Mouse (Mus musculus): ENCODE measurements around the gene Tchhl1.
"Not testable (repeated sequence)": the region's sequence is repeated elsewhere in the genome, so short reads cannot be mapped to it uniquely, and the experiment has no call there.

The Tchhl1 gene

DNA sequence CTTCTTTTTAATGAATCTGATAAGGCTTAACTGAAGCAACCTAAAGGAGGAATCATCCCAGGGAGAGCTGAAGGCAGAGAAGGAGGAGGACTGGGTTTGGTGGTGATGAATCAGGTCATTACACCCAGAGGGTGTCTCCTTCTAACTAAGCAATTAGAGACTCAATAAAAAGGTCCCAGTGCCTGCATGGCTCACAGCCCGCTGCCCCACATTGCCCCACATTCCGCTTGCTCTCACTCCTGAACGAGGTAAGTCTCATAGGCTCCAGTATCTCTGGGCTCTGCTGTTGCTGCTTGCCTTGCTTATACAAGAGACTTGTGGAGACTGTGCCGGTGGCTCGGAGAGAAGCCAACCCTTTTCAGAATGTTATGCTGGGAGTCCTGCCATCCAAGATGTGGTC is at the start of gene Tchhl1:
Gene Tchhl1, plus strand, starts transcription at position 194 of the 400 bp plus-strand sequence.
- DNase-seq (ENCODE audit: low spot score in 2 of 2) = no peak

DNA sequence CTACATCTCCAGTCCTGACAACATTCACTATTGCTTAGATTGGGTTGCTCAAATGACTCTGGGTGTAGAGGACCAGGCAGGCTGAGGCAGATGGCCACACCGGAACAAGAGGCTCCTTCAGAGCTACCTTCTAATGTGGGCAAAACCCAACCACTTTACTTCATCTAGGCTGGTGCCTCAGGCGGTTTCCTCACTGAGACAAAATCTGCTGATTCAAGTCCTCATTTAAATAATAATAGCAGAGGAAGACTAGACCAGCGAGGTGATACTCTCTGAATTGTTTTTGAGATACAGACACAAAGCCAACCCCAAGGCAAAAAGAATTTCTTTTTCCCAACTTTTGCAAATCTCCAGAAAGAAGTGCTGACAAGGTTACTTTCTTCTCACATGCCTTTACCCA is 36.9 kb upstream of the Tchhl1 start:
- no peak for DNase-seq (ENCODE audit: low spot score in 2 of 2)

DNA sequence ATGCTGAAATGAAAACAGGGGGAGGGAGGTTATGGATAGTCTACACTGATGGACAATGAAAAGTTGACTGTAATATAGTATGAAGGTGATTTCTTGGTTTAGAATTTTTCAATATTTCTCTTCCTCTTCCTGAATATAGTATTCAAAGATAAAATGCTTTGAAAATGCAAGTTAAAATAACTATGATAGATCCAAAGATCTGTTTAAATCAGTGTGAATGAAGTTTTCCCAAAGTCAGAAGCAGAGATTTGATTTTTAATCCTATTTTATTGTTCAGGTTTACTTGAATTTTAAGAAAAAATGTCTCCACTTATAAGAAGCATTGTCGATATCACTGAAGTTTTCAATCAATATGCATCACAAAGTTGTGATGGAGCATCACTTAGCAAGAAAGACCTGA is 26.5 kb upstream of the Tchhl1 start, which contains the start of gene Tchh:
Gene Tchh, plus strand, starts transcription at position 301 of the 400 bp plus-strand sequence.
- no peak for DNase-seq (ENCODE audit: low spot score in 2 of 2)

DNA sequence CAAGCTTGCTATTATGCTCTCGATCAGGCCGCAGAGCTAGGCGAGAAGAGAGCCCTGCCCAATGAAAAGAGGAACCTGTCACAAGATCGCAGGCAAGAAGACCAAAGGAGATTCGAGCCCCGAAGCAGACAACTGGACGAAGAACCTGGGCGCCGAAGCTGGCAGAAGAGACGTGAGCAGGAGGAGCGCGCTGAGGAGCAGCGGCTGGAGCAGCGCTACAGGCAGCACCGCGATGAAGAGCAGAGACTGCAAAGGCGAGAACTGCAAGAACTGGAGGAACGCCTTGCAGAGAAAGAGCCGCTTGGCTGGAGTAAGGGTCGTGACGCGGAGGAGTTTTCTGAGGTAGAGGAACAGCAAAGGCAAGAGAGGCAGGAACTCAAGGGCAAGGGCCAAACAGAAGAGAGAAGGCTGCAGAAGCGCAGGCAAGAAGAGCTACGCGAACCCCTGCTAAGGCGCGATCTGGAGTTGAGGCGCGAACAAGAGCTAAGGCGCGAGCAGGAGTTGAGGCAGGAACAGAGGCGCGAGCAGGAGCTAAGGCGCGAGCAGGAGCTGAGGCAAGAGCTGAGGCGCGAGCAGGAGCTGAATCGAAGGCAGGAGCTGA is 25.0 kb upstream of the Tchhl1 start:
- DNase-seq (ENCODE audit: low spot score in 2 of 2) = peak in 1 of 2 experiments; percentile 3

DNA sequence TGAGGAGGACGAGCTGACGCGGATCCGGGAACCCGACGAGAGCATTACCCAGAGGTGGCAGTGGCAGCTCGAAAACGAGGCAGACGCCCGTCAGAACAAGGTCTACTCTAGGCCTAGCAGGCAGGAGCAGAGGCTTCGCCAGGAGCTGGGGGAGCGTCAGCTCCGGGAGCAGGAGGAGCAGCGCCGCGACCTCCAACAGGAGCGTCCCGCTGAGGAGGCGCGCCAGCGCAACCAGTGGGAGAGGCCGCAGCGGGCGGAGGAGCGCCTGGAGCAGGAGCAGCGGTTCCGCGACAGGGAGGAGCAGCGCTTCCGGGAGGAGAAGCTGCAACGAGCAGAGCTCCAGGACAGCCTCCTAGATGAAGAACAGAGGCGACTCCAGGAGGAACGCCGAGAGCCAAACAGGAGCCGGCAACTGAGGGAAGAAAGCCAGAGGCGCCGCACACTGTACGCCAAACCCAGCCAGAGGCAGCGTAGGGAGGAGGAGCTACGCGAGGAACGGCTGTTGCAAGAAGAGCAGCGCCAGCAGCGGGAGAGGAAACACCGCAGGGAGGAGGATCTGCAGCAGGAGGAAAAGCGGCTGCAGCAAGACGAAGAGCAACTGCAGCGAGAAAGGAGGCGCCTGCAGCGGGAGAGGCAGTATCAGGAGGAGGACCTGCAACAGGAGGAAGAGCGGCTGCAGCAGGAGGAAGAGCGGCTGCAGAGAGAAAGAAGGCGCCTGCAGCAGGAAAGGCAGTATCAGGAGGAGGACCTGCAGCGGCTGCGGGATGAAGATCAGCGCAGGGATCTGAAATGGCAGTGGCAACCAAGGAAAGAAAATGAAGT is 24.0 kb upstream of the Tchhl1 start:
- DNase-seq (ENCODE audit: low spot score in 2 of 2) = peak; percentile 60 to 70

DNA sequence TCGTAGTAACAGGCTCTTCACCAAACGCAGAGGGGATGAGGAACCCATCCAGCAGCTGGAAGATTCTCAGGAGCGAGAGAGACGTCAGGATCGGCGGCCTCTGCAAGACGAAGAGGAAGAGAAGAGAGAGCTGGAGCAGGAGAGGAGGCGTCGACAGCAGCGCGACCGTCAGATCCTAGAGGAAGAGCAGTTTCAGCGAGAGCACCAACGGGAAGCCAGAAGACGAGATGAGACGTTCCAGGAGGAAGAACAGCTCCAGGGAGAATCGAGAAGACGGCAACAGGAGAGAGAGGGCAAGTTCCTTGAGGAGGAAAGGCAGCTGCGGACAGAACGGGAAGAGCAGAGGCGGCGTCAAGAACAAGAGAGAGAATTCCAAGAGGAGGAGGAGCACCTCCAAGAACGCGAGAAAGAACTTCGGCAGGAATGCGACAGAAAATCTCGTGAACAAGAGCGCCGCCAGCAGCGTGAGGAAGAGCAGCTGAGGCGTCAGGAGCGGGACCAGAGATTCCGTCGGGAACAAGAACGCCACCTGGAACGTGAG is 23.3 kb upstream of the Tchhl1 start:
- DNase-seq (ENCODE audit: low spot score in 2 of 2) = peak; percentile 2 to 42

DNA sequence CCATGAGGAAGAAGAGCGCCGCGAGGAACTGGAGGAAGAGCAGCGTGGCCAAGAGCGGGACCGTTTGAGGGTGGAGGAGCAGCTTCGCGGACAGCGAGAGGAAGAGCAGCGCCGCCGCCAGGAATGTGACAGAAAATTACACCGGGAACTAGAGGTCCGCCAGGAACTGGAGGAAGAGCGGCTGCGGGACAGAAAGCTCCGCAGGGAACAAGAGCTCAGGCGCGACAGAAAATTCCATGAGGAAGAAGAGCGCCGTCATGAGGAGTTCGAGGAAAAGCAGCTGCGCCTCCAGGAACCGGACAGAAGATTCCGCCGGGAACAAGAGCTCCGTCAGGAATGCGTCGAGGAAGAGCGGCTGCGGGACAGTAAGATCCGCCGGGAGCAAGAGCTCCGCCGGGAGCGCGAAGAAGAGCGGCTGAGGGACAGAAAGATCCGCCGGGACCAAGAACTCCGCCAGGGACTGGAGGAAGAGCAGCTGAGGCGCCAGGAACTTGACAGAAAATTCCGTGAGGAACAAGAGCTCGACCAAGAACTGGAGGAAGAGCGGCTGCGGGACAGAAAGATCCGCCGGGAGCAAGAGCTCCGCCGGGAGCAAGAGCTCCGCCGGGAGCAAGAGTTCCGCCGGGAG is 22.3 kb upstream of the Tchhl1 start:
- DNase-seq (ENCODE audit: low spot score in 2 of 2) = peak; percentile 1 to 18

DNA sequence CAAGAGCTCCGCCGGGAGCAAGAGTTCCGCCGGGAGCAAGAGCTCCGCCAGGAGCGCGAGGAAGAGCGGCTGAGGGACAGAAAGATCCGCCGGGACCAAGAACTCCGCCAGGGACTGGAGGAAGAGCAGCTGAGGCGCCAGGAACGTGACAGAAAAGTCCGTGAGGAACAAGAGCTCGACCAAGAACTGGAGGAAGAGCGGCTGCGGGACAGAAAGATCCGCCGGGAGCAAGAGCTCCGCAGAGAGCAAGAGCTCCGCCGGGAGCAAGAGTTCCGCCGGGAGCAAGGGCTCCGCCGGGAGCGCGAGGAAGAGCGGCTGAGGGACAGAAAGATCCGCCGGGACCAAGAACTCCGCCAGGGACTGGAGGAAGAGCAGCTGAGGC is 21.8 kb upstream of the Tchhl1 start:
- not testable (repeated sequence) for DNase-seq (ENCODE audit: low spot score in 2 of 2)

DNA sequence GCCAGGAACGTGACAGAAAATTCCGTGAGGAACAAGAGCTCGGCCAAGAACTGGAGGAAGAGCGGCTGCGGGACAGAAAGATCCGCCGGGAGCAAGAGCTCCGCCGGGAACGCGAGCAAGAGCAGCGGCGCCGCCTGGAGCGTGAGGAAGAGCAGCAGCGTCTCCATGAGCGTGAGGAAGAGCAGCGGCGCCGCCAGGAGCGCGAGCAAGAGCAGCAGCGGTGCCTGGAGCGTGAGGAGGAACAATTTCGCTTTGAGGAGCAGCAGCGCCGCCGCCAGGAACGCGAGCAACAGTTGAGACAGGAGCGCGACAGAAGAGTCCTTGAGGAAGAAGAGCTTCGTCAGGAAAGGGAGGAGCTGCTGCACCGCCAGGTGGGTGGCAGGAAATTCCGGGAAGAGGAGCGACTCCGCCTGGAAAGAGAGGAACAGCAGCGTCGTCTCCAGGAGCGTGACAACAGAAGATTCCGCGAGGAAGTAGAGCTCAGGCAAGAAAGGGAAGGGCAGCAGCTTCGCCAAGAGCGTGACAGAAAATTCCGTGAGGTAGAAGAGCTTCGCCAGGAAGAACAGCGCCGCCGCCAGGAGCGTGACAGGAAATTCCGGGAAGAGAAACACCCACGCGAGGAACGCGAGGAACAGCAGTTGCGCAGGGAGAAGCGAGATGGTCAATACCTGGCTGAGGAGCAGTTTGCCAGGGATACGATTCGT is 21.3 kb upstream of the Tchhl1 start:
- DNase-seq (ENCODE audit: low spot score in 2 of 2) = peak; percentile 12 to 41

DNA sequence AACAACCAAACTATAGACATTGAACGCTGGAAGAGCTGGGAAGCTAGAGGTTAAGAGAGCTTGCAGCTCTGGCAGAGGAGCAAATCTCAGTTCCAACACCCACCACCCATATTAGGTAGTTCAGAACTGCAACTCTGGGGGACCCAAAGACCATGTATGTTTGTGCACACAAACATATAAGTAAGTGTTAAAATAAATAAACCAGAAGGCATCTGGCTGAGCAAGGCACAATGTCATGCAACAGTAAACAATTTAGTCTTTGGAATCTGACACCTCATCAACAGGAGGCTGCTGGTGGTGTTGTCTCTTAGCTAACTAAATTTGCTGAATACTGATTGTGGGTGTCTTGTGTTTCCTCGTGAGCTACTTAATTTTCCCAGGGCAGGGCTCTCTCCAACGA is 2.0 kb upstream of the Tchhl1 start:
- no peak for DNase-seq (ENCODE audit: low spot score in 2 of 2)

DNA sequence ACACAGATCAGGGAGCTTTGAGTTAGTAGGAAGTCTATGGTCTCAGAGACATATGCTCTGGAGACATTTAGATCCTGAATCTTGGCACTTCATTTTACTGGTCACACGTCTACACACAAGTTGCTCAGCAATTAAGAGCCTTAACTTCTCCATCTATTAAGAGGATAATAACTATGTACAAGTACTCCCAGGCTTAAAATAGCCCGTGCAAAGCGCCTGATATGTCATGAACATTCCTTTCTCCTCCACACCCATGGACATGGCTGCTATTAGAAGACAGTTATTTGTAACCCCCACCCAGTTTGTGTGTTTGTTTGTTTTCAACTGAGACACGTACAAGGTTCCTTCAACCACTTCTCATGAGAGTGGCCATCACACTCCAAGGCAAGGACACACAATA is 1.4 kb upstream of the Tchhl1 start:
- no peak for DNase-seq (ENCODE audit: low spot score in 2 of 2)

DNA sequence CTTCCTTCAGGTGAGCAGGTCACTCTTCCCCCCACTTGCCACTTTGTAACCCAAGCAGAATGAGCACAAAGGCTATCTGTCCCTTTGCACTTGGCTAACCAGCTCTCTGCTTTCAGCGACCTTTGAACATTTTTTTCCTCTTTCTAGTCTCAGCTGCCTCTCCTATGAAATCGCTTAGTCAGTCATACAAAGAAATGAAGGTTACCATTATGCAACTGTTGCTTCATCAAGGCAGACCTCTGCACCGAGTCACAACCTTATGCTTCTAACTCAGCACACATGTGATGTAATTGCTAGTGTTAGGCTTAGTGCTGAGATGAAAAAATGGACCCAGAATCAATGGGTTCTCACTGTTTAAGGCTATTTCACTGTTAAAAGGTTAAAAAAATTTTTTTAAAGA is 1.1 kb downstream of the Tchhl1 start:
- no peak for DNase-seq (ENCODE audit: low spot score in 2 of 2)

DNA sequence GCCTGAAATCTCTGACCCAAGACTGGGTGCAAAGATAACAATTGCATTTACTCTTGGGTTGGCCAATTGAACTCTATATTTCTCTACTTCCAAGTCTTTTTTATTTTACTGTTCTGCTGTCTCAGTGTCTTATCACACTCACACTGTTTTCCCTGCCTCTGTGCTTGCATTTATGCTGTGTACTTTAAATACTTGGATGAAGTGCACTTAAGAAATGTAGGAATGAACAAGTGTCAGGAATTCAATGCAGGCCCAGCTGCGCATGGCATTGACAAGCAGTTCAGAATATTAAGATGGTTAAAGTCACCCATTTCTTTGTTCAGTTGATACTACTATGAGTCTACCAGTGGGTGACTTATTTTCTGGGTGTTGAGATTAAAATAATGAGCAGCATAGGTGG is 11.5 kb downstream of the Tchhl1 start:
- no peak for DNase-seq (ENCODE audit: low spot score in 2 of 2)

DNA sequence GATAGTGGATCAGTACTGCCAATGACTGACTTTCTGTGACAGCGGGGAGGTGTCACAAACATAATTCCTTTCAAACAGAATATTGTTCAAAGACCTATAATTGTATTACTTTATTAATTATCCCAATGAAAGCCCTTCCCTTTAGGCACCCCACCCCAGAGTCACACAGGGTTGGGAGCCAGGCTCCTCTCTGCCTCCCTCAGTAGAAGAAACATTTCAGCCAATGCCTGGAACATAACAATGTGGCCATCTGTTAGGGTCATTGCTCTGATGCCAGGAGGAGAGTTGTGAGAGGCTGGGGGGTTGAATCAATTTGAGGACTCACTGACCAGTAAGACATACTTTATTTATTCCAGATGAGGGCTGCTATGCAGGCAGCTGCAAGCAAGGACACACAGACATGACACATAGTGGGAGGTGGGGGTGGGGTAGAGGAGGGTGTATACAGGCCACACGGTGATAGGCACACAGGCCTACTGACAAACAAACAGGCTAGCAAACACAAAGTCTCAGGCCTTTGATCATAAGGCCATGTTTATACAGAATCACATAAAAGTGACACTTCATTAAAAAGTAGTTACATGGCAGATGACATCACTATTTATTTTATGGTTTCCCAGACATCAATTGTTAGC is 13.5 kb downstream of the Tchhl1 start:
- no peak for DNase-seq (ENCODE audit: low spot score in 2 of 2)

DNA sequence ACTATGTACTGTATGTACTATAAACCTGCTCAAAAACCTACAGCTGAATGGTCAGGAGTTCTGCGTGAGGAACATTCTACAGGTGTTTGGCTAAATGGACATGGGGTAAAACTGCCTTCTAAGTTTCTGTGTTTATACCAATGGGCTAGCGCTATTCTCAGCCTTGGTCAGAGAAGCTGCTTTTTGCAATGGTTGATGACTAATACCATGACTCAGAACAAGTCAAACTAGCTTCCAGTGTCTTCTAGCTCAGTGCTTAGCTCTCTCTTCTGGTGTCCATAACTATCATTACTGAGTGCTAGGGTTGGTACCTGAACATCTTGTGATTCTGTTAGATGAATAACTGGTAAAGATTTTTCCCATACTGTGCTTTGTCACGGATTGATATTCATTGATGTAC is 17.1 kb downstream of the Tchhl1 start:
- no peak for DNase-seq (ENCODE audit: low spot score in 2 of 2)

DNA sequence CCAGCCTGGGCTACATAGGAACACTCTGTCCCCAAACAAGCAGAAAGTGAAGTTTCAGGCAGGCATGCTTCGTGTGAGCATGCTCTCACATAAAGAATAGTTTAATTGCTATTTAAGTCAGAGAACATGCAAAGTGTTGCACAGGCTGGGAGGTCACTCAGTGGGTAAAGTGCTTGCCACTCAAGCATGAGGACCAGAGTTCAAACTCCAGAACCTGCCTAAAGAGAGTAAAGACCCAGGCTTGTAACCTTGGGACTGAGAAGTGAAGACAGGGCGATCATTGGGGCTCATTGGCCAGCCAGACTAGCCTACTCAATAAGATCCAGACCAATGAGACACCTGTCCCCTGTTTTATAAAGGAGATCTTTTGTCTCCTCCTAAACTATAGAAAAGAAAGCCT is 20.0 kb downstream of the Tchhl1 start:
- DNase-seq (ENCODE audit: low spot score in 2 of 2) = no peak

DNA sequence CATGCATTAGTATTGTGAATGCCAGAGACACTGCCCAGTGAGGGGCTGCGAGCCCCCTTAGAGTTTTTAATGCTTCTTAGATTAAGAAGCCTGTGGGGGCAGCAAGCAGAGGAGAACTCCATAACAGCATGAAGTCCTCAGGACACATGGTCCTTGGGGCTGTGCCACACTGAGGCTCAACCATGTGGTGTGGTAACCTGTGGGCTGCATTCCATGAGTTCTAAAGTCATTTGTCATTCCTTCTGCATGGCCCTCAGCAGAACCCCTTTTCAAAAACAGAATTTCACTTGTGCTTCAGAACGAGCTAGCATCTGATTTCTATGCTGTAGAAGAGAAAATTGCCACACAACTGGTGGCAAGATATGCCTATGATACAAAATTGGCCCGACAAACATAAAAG is 23.6 kb downstream of the Tchhl1 start:
- no peak for DNase-seq (ENCODE audit: low spot score in 2 of 2)

DNA sequence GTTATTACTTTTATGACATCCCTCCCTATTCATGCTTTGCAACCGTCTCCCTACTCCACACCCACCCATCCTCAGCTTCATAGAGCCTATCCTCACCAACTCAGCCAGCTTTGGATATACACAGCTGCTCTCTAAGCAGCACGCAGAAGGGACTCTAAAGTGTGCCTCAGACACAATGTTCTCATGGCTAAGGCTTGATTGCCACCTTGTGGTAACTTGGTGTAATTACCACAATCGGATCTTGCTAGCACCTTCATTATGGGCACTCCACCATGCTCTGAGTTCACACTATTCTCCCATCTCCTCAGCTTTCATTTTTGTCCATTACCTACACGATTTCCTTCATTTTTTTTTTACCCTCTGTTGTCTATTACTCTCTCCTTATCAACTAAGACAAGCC is 25.4 kb downstream of the Tchhl1 start:
- peak in 1 of 2 experiments; percentile 8 for DNase-seq (ENCODE audit: low spot score in 2 of 2)

DNA sequence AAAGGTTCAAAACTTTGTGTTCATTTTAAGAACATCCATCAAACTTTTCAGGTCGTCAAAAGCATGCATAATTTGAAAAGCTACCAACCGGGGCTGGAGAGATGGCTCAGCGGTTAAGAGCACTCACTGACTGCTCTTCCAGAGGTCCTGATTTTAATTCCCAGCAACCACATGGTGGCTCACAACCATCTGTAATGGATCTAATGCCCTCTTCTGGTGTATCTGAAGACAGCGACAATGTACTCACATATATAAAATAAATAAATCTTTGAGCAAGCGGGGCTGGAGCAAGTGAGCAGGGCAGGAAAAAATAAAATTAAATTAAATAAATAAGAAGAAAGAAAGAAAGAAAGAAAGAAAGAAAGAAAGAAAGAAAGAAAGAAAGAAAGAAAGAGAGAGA is 26.2 kb downstream of the Tchhl1 start:
- DNase-seq (ENCODE audit: low spot score in 2 of 2) = not testable (repeated sequence)

DNA sequence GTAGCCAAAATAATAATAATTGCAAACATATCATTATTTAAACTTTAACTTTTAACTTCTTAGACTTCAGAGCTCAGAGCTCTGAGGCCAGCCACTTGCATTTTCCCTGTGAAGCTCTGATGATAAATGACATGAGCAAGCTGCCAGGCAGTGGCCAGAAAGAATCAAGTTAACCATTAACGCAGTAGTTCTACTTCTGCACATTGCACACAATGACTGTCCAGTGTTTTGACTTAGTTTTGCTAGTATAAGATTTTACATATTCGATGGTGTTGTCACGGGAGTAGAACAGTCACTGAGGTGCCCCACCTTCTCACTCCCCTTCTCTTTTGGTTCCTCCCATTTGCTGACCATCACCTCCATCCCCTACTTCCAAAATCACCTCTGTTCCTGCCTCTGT is 28.6 kb downstream of the Tchhl1 start:
- no peak for DNase-seq (ENCODE audit: low spot score in 2 of 2)

DNA sequence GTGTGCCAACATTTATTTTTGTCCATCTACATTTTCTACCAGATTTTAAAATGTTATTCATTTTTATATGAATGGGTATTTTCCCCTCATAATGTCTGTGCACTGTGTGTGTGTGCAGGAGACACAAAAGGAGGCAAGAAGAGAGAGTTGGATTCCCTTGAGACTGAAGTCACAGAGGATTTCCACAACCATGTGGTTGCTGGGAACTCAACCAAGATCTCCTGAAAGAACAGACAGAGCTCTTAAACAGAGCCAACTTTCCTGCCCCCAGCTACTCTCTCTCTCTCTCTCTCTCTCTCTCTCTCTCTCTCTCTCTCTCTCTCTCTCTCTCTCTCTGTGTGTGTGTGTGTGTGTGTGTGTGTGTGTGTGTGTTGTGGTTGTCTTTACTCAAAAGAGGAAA is 30.6 kb downstream of the Tchhl1 start:
- no peak for DNase-seq (ENCODE audit: low spot score in 2 of 2)
